Mouse (Mus musculus) heart, embryonic 10.5 days (tissue): ENCODE data around the gene Mis18a. TPM values are rescaled to one million over a fixed set of nuclear protein-coding genes. Genes with fewer than 3 reads are reported as not detected.

Experiments
- DNase-seq: peaks from one replicate; pipeline ENCODE4 v3.0.0-alpha.2; 2017; ENCODE audit warnings: low spot score
- H3K27ac ChIP-seq: fragments of 300-500 bp; sonication (generic); 2 replicates; pipeline ENCODE4 v1.5.1; 2016; ENCODE audit warnings: mild to moderate bottlenecking
- H3K27me3 ChIP-seq: fragments of 300-500 bp; sonication (generic); 2 replicates; pipeline ENCODE4 v1.6.1; 2016; ENCODE audit warnings: mild to moderate bottlenecking; ENCODE audit not compliant: poor library complexity, insufficient read depth, severe bottlenecking
- H3K36me3 ChIP-seq: fragments of 300-500 bp; sonication (generic); 2 replicates; pipeline ENCODE4 v1.6.1; 2016; ENCODE audit warnings: mild to moderate bottlenecking, moderate library complexity
- H3K4me1 ChIP-seq: fragments of 300-500 bp; sonication (generic); 2 replicates; pipeline ENCODE4 v1.6.1; 2016; ENCODE audit warnings: mild to moderate bottlenecking
- H3K4me3 ChIP-seq: fragments of 300-500 bp; sonication (generic); 2 replicates; pipeline ENCODE4 v1.5.1; 2016; ENCODE audit warnings: mild to moderate bottlenecking, moderate library complexity
- H3K9me3 ChIP-seq: fragments of 300-500 bp; sonication (generic); 2 replicates; pipeline ENCODE4 v1.6.1; 2016; ENCODE audit warnings: mild to moderate bottlenecking, moderate library complexity
- WGBS: fragments of 180-500 bp; shearing (Covaris S2); methylation state at CpG from one replicate; pipeline ENCODE4 v1.1.7; 2016; 5-methylcytosine and 5-hydroxymethylcytosine counted together
- polyA plus RNA-seq: library from polyadenylated mRNA; unstranded; fragments of >200 nt; fragmentation: Nextera tagmentation; extraction: Ambion mirVana; gene quantifications from 2 replicates; pipeline ENCODE4 v1.2.1, GENCODE M21; 2016

The Mis18a gene
- polyA plus RNA-seq, 1 experiment from 2014 or later: 64.0 TPM

DNA sequence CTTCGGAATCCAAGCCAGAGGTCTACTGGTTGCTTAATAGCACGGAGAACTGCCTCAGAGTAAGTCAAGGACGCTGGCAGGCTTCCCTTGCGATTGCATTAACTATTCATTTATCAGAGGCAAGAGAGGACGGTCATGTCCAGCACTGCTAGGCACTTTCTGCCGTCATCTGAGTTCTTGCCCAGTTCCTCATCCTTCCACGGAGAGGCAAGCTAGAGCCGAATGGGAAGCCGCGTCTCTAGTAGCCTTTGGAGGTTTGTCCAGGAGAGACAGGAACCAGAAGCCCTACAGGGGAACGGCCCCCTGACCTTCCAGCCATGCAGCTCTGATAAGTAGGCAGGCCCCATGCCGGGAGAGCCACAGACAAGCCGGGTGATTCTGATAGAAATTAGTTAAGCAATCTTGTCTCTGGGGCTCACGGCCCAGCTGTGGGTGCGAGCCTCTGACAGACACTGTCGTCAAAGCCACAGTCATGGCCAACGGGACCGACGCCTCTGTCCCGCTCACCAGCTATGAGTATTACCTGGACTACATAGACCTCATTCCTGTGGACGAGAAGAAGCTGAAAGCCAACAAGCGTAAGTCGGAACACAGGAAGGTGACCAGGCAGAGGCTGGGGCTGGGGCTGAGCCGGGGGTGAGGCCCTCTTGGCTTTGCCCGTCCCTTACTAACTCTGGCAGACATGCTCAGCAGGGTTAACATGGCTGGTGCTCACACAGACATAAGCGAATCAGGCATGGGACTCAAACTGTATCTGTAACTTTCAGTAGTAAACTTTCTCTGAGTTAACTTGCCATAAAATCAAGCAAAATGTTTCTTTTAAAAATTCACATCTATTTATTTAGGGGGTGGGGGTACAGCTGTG lies 11.1 kb upstream of the Mis18a start, which contains the start of gene Mrap:
TSS of gene Mrap (plus strand) at position 116 of the 865 bp plus-strand sequence.
- Histone ChIP-seq H3K4me1 (peaks cover 51% of the 10 kb centered on the region), H3K4me3 (peak within 1 kb of the TSS; percentile 51), H3K27ac (peak within 1 kb of the TSS; percentile 80), H3K36me3 (no peaks in the 10 kb centered on the region), H3K27me3 (no peaks in the 10 kb centered on the region), H3K9me3 (no peaks in the 10 kb centered on the region)
- DNase-seq: peak; percentile 95
- 41% methylated on average over 26 of the region's 26 CpGs for WGBS

DNA sequence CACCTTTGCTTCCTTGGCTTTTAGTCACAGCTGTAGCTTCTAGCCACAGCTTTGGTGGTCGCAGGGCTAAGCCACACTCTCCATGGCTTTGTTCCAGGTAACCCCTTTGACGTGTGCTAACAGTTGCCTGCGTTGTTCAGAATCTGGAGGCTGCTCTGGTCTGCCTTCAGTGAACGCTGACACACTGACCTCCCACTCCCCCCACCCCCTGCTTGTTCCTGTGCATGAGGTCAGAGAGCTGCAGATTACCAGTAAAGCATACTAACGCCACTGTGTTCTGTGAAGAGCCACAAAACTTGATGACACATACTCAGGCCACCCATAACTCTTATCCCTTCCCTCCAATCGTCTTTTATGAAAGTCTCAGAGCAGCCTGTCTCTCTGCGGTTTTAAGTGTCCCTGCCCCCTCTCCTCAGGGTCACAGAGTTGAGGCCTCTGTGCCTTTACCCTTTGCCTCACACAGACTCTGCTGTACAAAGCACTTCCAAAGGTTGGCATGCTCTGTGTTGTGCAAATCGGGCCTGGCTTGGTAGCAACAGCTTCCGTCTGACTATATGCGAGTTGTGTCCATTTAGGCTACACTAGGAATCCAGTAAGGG lies 9.6 kb upstream of the Mis18a start:
- no peak for DNase-seq
- peak overlapping the region; percentile 68 for H3K27ac ChIP-seq
- no peaks in the 10 kb centered on the region for H3K27me3 ChIP-seq
- no peaks in the 10 kb centered on the region for H3K9me3 ChIP-seq
- H3K4me3 ChIP-seq: no peak overlapping the region
- H3K4me1 ChIP-seq: peaks cover 36% of the 10 kb centered on the region
- WGBS: 52% methylated on average over 10 of the region's 10 CpGs
- H3K36me3 ChIP-seq: no peaks in the 10 kb centered on the region

DNA sequence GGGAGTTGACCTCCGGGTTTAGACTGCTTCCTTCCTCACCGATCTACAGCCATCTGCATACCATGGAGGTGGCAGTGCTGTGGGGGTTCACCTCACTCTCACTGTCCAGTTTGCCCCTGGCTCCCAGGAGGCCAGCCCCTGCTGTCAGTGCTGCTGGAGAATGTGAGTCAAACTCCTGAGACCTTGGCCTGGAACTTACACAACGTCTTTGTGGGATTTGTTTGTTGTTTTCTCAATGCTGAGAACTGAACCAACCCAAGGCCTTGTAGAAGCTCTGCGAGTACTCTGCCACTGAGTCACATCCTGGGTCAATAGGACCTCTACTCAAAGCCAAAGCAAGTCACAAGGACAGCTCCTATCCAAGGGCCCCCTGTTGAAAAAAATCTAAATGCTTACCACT lies 8.4 kb upstream of the Mis18a start:
- H3K4me3 ChIP-seq: no peak overlapping the region
- no peaks in the 10 kb centered on the region for H3K27me3 ChIP-seq
- 62% methylated on average over 4 of the region's 4 CpGs for WGBS
- DNase-seq: no peak
- H3K4me1 ChIP-seq: peaks cover 33% of the 10 kb centered on the region
- H3K9me3 ChIP-seq: 0 out of 2 replicates have a peak, but pooled peaks cover 4% of the 10 kb centered on the region
- H3K36me3 ChIP-seq: no peaks in the 10 kb centered on the region
- H3K27ac ChIP-seq: peak overlapping the region; percentile 22; the same call in 1 of the 2 replicates

DNA sequence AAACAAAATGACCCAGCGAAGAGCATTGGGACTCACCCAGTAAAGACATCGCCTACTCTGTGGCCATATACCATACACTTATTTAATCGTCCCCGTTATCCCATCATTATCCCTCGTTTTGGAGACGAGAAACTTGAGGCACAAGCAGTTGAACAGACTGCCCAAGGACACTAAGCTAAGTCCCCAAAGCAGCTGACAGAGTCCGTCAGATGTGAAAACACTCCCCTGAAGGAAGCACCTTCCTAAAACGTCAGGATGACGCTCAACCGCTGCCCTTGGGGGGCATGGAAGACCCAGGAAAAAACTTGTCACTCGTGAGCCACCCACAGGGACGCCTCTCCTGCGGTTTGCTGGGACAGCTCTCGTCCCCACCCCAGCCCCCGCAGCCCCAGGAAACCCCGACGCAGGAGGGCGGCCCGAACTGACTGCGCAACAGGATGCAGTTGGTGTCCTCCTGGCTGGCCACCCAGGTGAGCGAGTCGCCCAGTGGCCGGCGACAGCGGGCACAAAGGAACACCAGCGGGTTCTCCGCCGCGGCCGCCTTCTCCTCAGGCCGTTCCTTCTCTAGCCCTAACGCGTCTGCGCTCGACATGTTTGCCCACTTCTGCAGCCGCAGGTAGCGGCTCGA lies 490 bp downstream of the Mis18a start:
- Histone ChIP-seq H3K9me3 (0 out of 2 replicates have a peak, but pooled peaks cover 4% of the 10 kb centered on the region), H3K36me3 (peaks cover 33% of the 10 kb centered on the region), H3K27me3 (no peaks in the 10 kb centered on the region), H3K4me3 (peak overlapping the region; percentile 92), H3K4me1 (peaks cover 11% of the 10 kb centered on the region), H3K27ac (peak overlapping the region; percentile 91)
- WGBS: 4% methylated on average over 38 of the region's 38 CpGs
- DNase-seq: no peak

DNA sequence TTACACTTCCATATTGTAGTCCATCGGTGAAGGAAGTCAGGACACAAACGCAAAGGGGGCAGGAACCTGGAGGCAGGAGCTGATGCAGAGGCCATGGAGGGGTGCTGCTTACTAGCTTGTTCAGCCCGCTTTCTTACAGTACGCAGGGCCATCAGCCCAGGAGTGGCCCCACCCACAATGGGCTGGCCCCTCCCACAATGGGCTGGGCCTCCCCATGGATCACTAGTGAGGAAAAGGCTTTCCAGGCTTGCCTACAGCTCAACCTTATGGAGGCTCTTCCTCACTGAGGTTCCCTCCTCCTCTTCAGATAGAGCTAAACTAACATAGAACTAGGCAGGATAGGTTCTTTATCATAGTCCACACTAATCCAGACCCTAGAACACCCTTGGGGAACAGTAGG lies 3.2 kb downstream of the Mis18a start:
- Histone ChIP-seq H3K9me3 (no peaks in the 10 kb centered on the region), H3K4me3 (no peak overlapping the region), H3K27me3 (no peaks in the 10 kb centered on the region), H3K27ac (no peak overlapping the region), H3K36me3 (peaks cover 58% of the 10 kb centered on the region), H3K4me1 (peaks cover 11% of the 10 kb centered on the region)
- no peak for DNase-seq
- 85% methylated on average over 4 of the region's 4 CpGs for WGBS

DNA sequence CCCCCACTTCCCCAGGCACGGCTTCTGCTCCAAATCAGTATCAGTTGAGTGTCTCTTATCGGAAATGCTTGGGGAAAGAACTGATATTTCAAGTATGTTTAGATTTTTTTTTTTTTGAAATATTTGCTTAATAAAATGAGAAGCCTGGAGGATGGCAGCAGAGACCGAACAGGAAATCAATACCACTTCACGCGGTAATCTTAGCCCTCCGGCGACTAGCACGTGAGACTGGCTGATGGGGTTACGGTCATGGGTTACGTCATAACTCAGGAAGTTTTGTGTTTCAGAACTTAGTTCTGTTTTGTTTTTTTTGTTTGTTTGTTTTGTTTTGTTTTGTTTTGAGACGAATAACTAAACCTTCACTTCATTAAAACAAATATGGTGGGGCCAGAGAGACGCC lies 16.9 kb downstream of the Mis18a start:
- Histone ChIP-seq H3K36me3 (no peaks in the 10 kb centered on the region), H3K9me3 (no peaks in the 10 kb centered on the region), H3K4me3 (peak overlapping the region; percentile 23; the same call in 1 of the 2 replicates), H3K27ac (peak overlapping the region; percentile 63; the same call in 1 of the 2 replicates), H3K27me3 (0 out of 2 replicates have a peak, but pooled peaks cover 6% of the 10 kb centered on the region), H3K4me1 (peaks cover 53% of the 10 kb centered on the region)
- DNase-seq: no peak
- WGBS: 76% methylated on average over 12 of the region's 12 CpGs

DNA sequence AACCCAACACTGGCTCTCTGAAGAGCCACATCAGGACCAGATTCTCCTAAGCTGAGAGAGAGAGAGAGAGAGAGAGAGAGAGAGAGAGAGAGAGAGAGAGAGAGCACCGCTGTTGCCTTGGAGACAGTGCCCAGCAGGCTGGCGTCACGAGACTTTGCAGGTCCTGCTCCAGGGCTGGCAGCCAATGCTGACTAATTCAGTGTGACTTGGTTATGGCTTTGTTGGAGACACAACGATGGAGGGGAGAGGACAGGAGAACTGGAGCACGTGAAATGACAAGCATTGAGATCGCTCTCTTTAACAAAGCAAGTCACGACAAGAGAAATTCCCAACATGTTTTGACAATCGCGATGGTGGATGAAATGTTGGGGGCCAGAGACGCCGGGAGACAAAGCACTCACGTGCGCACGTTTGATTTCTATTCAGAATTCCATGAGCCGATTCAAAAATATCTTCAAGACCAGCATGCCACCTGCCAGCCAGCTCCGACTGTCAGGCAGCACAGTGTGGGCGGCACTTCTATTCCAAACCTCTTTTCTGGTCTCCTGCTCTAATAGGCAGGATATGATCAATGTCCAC lies 17.4 kb downstream of the Mis18a start:
- no peak for DNase-seq
- 41% methylated on average over 17 of the region's 17 CpGs for WGBS
- no peaks in the 10 kb centered on the region for H3K9me3 ChIP-seq
- H3K36me3 ChIP-seq: no peaks in the 10 kb centered on the region
- 0 out of 2 replicates have a peak, but pooled peaks cover 6% of the 10 kb centered on the region for H3K27me3 ChIP-seq
- peak overlapping the region; percentile 63; the same call in 1 of the 2 replicates for H3K27ac ChIP-seq
- H3K4me3 ChIP-seq: peak overlapping the region; percentile 23; the same call in 1 of the 2 replicates
- H3K4me1 ChIP-seq: peaks cover 58% of the 10 kb centered on the region

DNA sequence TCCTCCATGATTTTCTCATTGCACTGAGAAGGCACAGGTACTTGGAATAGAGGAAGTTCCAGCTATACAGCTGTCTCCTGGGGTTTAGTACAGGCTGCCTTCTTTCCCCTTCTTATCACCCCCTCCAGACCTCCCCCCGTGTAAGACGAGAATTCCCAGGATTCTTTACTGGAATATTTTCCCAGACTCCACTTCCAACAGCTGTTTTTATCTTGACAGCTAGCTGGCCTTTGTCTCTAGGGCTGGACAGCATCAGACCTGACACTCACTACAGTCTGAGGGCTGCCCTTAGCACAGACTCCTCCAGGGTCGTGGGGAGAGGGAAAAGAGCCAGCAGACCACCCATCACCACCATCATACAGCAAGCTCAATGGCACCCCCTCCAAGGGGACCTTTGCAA lies 20.9 kb downstream of the Mis18a start:
- Histone ChIP-seq H3K36me3 (no peaks in the 10 kb centered on the region), H3K4me1 (peaks cover 71% of the 10 kb centered on the region)
- 5% methylated on average over 3 of the region's 3 CpGs for WGBS

DNA sequence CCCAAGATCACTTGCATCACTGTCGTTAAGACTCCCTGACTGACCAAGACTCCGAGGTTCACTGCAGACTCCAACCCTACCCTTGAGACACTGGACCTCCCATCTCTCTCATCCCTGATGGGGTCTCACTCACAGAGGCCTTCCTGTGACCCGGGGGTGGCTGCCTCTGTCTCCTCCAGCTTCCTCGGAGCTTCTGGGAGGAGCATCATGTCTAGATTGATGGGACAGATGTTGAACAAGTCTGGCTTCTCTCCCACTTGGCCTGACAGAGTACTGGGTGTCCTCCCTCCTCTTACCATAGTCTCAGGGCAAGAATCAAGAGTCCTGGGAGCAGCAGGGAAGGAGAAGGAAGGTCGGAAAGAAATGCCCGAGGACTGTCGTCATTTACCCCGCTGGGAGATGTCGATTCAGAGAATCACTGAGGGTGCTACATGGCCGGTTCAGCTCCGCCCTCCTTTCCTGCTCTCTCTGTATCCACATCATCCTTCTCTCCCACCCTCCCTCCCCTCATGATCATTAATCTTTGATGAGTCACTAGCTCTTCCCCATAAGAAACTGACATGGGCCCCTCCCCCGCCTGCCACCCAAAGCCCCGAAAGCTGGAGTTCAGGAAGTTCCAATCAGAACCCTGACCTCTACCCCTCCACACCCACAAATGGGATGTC lies 22.9 kb downstream of the Mis18a start:
- Histone ChIP-seq H3K4me1 (peaks cover 64% of the 10 kb centered on the region), H3K36me3 (no peaks in the 10 kb centered on the region), H3K9me3 (no peaks in the 10 kb centered on the region), H3K4me3 (peak overlapping the region; percentile 15; the same call in 1 of the 2 replicates), H3K27ac (peak overlapping the region; percentile 83), H3K27me3 (no peaks in the 10 kb centered on the region)
- WGBS: 62% methylated on average over 13 of the region's 13 CpGs
- DNase-seq: no peak

More for the DNA sequence above, 20.9 kb downstream of the Mis18a start:
- Histone ChIP-seq H3K27ac (peak overlapping the region; percentile 83), H3K27me3 (no peaks in the 10 kb centered on the region), H3K4me3 (no peak overlapping the region), H3K9me3 (no peaks in the 10 kb centered on the region)
- peak; percentile 91 for DNase-seq

DNA sequence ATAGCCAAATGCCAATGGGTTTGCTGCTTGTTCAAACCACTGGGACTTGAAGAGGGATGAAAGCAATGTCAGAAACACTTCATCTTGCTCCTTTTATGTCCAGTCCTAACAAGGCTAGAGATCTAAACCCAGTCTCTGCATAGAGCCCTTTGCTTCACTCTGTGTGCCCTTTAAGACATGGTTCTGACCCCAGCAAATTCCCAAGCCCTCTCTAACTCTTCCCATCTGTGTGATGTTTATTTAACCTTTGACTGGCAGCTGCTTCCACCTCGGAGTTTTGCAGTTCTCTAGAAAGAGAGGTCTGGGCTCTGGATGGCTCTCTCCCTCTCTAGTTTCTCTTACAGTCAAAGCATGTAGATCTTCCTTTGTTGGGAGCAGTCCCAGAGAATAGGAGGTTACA lies 23.6 kb downstream of the Mis18a start:
- WGBS: 0% methylated on average over 1 of the region's 1 CpGs
- H3K36me3 ChIP-seq: no peaks in the 10 kb centered on the region
- no peaks in the 10 kb centered on the region for H3K27me3 ChIP-seq
- peak overlapping the region; percentile 15; the same call in 1 of the 2 replicates for H3K4me3 ChIP-seq
- no peak for DNase-seq
- peaks cover 57% of the 10 kb centered on the region for H3K4me1 ChIP-seq
- peak overlapping the region; percentile 83 for H3K27ac ChIP-seq
- no peaks in the 10 kb centered on the region for H3K9me3 ChIP-seq

DNA sequence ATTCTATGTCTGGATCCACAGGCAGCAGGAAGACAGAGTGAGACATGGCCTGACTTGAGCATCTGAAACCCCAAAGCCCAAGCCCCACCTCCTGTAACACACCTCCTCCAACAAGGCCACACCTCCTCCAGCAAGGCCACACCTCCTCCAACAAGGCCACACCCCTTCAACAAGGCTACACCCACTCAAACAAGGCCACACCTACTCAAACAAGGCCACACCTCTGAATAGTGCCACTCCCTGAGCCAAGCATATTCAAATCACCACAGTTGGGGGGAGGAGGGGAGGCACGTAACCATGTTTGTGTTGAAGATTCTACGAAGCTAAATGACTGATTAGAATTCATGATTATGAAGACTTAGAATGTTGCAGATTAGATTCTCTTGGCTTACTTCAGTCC lies 25.7 kb downstream of the Mis18a start:
- Histone ChIP-seq H3K27me3 (no peaks in the 10 kb centered on the region), H3K4me1 (peaks cover 47% of the 10 kb centered on the region), H3K4me3 (no peak overlapping the region), H3K27ac (no peak overlapping the region), H3K36me3 (no peaks in the 10 kb centered on the region), H3K9me3 (no peaks in the 10 kb centered on the region)
- no peak for DNase-seq
- WGBS: 97% methylated on average over 2 of the region's 2 CpGs

DNA sequence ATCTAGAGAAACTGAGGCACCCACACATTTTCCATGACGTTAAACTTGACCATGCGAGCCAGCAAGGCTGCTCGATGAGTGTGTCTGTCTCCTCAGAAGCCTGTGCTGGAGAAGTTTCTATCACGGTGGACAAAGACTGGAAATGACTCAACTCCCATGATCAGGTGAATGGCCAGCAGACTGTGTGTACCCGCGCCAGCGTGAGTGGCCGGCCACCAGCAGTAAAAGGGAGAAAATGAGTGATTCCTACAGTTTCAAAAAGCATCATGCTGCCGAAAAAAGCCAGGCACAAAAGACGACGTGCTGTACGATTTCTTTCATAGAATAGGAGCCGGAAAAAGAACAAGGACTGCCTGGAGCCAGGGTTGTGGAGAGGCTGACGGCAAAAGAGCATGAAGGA lies 27.8 kb downstream of the Mis18a start:
- Histone ChIP-seq H3K27me3 (no peaks in the 10 kb centered on the region), H3K36me3 (no peaks in the 10 kb centered on the region), H3K4me3 (no peak overlapping the region), H3K4me1 (peaks cover 45% of the 10 kb centered on the region), H3K9me3 (no peaks in the 10 kb centered on the region), H3K27ac (no peak overlapping the region)
- no peak for DNase-seq
- WGBS: 75% methylated on average over 14 of the region's 14 CpGs
